Mouse (Mus musculus) kidney, adult 11 months (tissue): ENCODE results near the gene Akr1b7.
A peak's percentile ranks its signal among the peaks of the same experiment; 100 is the strongest.

Experiments used
- DNase-seq: peaks from one replicate; pipeline ENCODE4 v3.0.0; 2022

Akr1b7 gene

DNA sequence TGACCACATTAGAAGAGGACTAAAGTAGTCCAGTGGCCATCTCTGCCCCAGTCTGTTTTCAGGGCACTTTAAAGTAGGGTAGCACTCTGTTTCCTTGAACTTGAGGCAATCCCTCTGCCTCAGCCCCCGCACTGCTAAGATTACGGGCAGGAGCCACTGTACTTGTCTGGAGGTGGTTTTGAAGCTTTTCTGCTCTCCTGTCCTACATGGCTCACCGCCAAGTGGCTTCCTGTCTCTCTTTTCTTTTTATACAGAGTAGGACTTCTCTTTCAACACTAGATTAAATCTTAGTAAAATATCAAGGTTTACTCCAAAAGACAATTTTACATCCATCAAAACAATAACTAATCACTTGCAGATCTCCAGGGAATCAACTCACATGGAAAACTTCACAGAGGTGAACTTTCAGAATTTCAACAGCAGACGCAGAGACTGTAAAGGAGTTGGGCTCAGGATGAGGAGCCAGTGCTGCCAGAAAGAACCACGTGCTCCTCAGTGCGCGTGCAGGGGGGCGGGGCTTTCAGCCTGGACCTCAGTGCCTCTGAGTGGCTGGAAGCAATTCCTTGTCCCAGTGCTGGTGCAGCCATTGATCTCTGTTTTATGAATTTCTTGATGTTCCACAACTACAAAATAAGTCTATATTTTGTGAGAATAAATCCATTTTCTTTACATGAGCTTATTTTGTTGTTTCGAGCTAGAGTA lies 29.6 kb downstream of the Akr1b7 start:
- no peak for DNase-seq

DNA sequence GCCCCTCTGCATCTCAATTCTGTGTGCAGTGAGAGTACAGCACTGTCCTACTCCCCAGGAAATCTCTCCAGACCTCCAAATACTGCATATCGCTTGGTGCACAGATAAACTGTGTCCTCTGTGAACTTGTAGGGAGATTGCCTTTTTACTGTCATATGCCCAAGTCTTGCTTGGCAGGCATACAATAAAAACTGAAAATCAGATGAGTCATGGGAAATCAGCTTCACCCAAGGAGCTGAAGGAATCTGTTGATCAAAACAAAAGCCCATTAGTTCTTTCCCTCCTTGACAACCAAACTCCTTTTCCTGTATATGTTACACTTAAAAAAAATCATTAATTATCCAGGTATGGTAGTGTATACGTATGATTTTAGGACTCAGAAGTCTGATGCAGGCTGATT lies 31.7 kb downstream of the Akr1b7 start:
- DNase-seq = no peak

DNA sequence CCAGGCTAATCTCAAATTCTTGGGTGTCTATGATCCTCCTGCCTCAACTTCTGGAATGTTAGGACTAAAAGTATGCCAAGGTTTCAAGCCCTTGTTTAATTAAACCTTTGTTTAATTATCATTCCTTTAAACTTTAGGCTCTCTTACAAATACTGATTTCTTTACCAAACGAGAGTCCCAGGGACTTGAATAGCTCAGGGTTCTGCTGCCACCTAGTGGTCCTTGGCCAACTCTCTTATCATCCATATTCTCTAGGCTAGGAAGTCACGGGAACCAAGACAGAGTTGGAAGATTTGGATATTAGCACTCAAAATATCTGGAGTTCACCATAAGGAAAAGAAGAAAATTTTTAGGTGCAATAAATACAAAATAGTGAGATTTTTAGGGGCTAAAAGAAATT lies 35.8 kb downstream of the Akr1b7 start:
- DNase-seq = peak; percentile 37

DNA sequence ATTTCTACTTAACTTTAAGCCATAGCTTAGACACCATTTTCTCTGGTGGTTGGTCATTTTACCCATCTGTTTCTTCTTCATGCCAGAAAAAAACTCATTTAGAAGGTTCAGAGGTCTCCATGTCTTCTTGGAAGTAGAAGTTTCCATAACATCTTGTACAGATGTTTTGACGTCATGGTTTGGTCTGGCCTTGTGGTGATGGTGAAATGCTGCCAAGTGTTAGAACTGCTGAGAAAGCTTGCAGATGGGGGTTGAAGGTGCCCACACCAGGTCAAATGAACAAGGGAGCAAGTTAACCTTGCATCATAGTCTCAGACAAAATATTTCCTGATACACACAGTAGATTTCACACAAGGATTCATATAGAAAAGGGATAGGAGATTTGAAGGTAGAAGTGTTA lies 36.6 kb downstream of the Akr1b7 start:
- DNase-seq = no peak

DNA sequence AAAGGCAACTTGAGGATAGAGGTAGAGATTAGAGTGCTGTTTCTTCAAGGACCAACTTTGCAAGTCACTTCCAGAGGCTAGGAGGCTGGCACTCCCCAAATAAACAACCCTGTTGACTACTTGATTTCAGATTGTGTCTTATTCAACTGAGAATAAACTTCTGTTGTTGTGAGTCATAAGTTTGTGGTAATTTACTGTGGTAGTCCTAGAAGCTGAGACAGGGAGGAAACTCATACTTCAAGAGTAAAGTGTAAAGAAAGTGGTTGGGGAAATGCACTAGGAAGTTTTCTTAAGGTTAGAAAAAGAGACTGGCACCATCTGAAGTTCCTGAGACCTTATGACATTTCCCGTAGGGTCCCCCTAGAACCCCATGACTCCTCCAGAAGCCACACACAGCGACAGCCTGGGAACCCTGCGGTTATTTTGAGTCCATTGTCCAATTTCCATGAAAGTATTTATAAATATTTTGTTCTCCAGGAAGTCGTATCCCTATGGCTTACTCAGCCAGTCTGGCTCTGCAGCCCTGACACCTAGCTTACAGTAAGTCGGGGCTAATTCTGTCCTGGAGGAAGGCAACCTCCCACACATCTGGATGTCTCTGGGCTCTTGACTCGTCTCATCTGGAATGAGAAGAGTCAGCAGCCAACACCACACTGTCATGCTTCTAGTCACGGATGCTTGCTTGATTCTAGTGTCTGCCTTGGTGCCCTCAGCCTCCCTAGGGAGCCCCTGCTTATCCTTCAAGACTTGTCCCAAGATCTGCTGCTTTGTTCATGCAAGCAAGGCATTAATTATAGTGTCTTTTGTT lies 41.0 kb downstream of the Akr1b7 start:
- DNase-seq = no peak

DNA sequence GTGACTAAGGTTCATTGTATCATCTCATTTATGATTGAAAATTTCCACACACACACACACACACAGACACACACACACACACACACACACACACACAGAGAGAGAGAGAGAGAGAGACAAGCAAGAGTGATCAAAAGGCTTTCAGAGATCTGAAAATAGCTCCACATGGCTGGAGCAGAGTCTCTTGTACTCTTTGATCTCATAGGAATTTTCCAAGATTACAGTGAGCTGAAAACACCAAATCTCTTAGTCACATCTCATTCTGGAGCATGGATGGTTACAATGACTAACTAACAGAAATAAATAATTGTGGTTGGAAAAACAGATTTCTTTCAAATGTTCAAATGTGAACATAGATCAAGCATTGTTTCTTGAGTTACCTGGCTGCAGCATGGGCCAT lies 47.3 kb downstream of the Akr1b7 start:
- no peak for DNase-seq

DNA sequence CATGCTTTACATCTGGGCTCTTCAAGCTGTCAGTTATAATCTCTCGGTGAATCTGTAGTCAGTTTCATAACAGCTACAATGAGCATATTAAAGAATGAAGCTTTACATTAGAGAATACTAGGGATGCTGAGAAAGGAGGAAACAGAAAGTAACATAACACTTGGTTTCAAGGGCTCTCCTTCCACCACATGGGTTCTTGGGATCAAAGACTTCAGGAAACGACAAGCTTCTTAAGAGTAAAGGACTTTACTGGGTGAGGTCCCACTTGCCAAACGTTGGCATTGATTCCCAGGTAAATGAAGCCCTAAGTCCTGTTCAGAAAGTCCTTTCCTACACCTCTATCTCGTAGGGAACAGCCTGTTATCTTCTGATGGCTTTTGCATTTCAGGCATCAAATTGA lies 48.5 kb downstream of the Akr1b7 start:
- no peak for DNase-seq

DNA sequence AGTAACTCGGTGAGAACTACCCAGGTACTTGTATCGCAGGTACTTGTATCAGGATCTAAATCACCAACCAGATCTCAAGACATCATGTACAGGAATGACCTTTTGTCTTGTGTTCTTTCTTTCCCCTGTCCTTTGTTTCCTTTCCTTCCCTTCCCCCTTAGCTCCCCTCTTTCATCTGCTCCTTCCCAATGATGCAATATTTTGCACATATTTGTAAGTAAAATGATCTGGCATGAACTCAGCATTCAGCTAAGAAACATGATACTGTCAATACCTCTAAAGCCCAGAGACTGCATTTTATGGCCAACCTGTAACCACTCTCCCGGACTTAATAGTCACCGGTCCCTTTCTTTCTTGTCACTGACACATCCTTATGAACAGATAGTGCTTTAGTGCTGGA lies 51.4 kb downstream of the Akr1b7 start:
- no peak for DNase-seq

DNA sequence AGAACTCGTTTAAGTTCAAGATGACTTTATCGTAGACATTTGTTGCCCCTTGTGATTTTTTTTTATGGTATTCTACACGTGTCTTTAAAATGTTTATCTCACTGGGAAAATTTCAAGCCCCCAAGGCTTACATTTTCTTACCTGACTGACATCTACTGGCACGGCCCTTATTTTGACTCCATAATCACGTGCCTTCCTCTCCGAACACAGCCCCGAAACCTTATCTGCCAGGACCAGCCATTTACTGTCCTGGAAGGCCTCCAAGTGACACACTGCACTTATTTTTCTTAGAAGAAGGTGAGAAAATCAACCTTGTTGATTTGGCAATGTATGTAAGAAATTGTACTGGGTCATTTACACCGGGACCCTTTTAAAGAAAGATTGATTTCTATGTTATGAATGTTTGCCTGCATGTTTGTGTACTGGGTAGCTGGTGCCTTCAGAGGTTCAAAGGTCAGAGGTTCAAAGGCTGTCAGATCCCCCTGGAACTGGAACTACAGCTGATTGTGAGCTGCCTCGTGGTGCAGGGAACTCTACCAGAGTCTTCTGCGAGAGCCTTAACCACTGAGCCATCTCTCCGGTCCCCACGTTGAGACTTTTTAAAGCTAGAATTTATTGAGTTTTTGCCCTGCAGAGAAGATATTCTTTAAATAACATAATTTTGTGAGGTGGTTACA lies 59.4 kb downstream of the Akr1b7 start:
- no peak for DNase-seq
